Mouse (Mus musculus) bone marrow, adult 2 months (tissue): ENCODE results near the gene Ttc37. TPM values are rescaled to one million over a fixed set of nuclear protein-coding genes. Genes with fewer than 3 reads are reported as not detected.

Experiments
- H3K27ac ChIP-seq: fragments of 200-500 bp; 2 replicates; pipeline ENCODE4 v1.5.1; 2012; ENCODE audit warnings: low read depth, mild to moderate bottlenecking, control low read depth, inconsistent platforms, low read length; ENCODE audit not compliant: control insufficient read depth, poor library complexity, insufficient read depth
- H3K4me1 ChIP-seq: fragments of 200-500 bp; 2 replicates; pipeline ENCODE4 v1.6.1; 2011; ENCODE audit warnings: low read length; ENCODE audit not compliant: control insufficient read depth, insufficient read depth
- H3K4me3 ChIP-seq: fragments of 200-500 bp; replicated peaks from 2 replicates; pipeline ENCODE3; 2011; ENCODE audit warnings: mild to moderate bottlenecking, low read depth, low read length, control low read depth; ENCODE audit not compliant: control insufficient read depth
- CTCF ChIP-seq: fragments of 200-500 bp; IDR thresholded peaks from 2 replicates; pipeline ENCODE4 v1.5.1; 2011; ENCODE audit warnings: low read length, control low read depth; ENCODE audit not compliant: control insufficient read depth, insufficient read depth
- POLR2A ChIP-seq: fragments of 200-500 bp; IDR thresholded peaks from 2 replicates; pipeline ENCODE4 v1.6.1; 2011; ENCODE audit warnings: low read depth, mild to moderate bottlenecking, control low read depth, low read length, borderline replicate concordance; ENCODE audit not compliant: control insufficient read depth
- WGBS: fragments of 180-500 bp; shearing (Covaris S2); methylation state at CpG from one replicate; pipeline ENCODE4 v1.1.7; 2018; 5-methylcytosine and 5-hydroxymethylcytosine counted together
- polyA plus RNA-seq: library from polyadenylated mRNA; stranded (reverse); fragments of >200 nt; gene quantifications from 2 replicates; pipeline ENCODE4 v1.2.4, GENCODE M21; 2011; ENCODE audit warnings: low replicate concordance; ENCODE audit not compliant: missing spikeins, insufficient read depth, insufficient read length

Gene Ttc37
- polyA plus RNA-seq, 1 experiment = 10.3 TPM

DNA sequence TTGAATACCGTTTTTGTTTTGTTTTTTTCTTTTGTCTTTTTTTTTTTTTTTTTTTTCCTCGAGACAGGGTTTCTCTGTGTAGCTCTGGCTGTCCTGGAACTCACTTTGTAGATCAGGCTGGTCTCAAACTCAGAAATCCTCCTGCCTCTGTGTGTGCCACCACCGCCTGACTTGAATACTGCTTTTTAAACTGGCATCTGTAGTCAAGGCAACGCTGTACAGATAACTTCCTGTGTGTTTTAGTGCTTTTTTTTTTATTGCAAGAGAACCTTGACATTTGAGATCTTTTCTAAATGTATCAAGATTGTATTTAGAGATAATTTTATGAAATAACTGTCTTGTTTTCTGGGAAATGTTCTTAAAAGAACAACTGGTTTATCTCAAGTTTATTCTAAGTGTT is 33.9 kb downstream of the Ttc37 start:
- Histone ChIP-seq H3K27ac (no peak overlapping the region), H3K4me3 (no peak overlapping the region), H3K4me1 (no peaks in the 10 kb centered on the region)
- WGBS = 73% methylated on average over 4 of the region's 4 CpGs
- no peak for TF ChIP-seq CTCF

DNA sequence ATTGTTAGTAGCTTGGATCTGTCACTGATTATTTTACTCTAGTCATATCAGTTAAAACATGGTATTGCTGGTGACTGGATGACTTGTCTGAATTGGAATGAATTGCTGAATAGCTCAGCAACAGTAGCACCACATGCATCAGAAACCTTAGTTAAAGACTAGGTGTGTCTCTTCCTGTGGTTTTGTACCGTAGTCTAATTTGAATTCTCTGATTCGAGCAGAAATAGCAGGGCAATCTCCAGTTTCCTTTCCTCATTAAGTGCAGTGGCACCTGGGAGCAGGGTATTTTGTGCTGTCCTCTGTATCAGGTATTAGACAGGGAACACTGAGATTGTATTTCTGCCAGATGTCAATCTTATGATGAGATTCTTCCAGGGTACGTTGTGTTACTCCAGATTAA is 40.3 kb downstream of the Ttc37 start:
- TF ChIP-seq CTCF (no peak), POLR2A (no peak)
- 49% methylated on average over 3 of the region's 3 CpGs for WGBS

DNA sequence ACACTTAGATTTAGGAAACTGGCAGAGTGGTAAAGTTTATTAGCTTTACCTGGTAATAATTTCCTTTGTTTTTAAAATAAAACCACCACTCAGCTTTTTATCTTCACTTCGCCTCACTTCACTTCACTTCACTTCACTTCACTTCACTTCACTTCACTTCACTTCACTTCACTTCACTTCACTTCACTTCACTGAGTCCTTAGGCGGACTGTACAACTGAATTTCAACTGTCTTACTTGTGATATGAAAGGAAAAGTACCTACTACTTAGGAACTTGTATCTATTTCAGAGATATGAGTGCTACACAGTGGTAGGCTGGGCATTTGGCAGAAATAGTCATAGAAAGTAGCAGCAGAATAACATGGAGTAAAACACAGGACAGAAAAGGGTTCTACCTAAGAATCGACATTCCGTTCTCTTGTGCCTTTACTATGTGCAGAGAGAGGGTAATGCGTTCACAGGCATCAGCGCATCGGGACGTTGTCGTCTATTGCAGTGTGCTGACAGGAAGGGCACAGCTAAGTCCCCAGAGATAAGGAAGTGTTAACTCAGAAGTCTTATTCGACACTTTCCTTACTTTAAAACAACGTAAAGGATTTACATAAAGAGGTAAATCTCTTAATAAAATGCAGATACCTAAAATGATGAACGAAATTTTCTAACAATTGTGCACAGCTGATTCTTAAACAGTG is 42.7 kb downstream of the Ttc37 start:
- no peak for TF ChIP-seq POLR2A
- no peak for TF ChIP-seq CTCF
- H3K27ac ChIP-seq = no peak overlapping the region
- no peak overlapping the region for H3K4me3 ChIP-seq
- 79% methylated on average over 12 of the region's 12 CpGs for WGBS
- no peaks in the 10 kb centered on the region; the same call in 1 of the 2 replicates for H3K4me1 ChIP-seq

More for the DNA sequence above, 40.3 kb downstream of the Ttc37 start:
- H3K4me1 ChIP-seq = no peaks in the 10 kb centered on the region; the same call in 1 of the 2 replicates
- no peak overlapping the region for H3K27ac ChIP-seq
- no peak overlapping the region for H3K4me3 ChIP-seq

DNA sequence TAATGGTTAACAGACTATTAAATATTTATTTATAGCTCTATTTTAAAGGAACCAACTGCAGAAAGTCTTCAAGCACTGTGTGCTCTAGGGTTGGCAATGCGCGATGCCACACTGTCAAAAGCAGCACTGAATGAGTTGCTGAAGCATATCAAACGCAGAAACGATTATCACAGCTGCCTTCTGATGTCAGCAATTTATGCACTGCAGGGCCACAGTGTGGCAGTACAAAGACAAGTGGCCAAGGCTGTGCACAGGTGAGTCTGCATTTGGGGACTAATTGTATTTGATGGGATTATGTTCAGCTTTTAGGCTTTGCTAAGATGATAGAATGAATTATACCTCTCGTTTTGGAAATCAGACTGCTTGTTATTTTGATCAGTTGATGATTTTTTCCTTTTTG is 51.9 kb downstream of the Ttc37 start:
- no peak overlapping the region for H3K4me3 ChIP-seq
- H3K4me1 ChIP-seq = no peaks in the 10 kb centered on the region; the same call in 1 of the 2 replicates
- 74% methylated on average over 5 of the region's 5 CpGs for WGBS
- TF ChIP-seq POLR2A = no peak
- no peak for TF ChIP-seq CTCF
- H3K27ac ChIP-seq = no peak overlapping the region

DNA sequence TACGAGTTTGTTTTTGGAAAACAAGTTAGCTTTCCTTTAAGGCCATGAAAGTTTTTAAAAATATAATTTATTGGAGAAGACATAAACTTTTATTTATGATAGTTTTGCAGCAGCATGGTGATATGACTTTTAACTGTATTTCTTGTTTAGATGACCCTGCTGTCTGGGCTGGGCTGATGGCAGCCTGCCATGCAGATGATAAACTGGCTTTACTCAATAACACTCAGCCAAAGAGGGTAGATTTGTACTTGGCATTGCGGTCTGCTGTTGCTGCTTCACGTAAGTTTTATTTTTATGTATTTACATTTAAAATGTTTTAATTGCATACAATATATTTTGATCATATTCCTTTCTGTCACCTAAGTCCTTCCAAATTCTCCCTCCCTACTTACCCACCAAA is 58.6 kb downstream of the Ttc37 start:
- WGBS = 70% methylated on average over 3 of the region's 3 CpGs
- TF ChIP-seq POLR2A (no peak), CTCF (no peak)

DNA sequence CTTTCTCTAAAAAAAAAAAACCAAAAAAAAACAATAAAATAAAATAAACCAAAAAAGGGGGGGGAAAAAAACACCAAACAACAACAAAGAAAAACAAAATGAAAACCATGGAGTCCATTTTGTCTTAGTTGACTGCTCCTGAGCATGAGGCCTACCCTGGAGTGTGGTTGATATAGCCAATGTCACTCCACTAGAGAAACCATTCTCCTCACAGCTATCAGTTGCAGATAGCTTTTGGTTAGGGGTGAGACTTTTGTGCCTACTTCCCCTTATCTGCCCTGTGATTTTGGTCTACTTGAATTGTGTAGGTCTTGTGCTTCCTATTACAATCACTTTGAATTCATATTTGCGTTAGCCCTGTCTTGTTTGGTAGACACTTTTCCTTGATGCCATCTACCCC is 59.0 kb downstream of the Ttc37 start:
- Histone ChIP-seq H3K27ac (no peak overlapping the region), H3K4me1 (no peaks in the 10 kb centered on the region; the same call in 1 of the 2 replicates), H3K4me3 (no peak overlapping the region)
- 92% methylated on average over 1 of the region's 1 CpGs for WGBS
- TF ChIP-seq CTCF = no peak
- no peak for TF ChIP-seq POLR2A

More for the DNA sequence above, 58.6 kb downstream of the Ttc37 start:
- Histone ChIP-seq H3K4me3 (no peak overlapping the region), H3K27ac (no peak overlapping the region), H3K4me1 (no peaks in the 10 kb centered on the region; the same call in 1 of the 2 replicates)

DNA sequence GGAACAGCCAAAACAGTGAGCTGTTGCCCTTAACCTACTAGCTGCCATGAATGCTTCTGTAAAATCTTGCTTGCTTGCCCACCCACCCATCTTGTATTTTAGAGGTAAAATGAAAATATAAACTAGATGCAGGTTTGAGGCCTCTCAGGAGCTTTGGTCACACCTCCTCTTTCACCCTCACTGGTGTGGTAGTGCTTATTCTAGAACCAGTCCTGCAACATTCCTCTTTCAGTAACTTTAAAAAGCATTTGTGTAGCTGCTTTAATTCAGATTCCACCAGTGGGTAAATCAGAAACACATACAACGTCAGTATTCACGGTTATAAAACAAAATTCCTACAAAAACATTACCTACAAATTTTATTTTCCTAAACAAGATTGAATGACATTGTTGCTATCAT is 62.1 kb downstream of the Ttc37 start:
- Histone ChIP-seq H3K27ac (no peak overlapping the region), H3K4me1 (no peaks in the 10 kb centered on the region), H3K4me3 (no peak overlapping the region)
- WGBS = 88% methylated on average over 2 of the region's 2 CpGs
- TF ChIP-seq CTCF = no peak
- no peak for TF ChIP-seq POLR2A

DNA sequence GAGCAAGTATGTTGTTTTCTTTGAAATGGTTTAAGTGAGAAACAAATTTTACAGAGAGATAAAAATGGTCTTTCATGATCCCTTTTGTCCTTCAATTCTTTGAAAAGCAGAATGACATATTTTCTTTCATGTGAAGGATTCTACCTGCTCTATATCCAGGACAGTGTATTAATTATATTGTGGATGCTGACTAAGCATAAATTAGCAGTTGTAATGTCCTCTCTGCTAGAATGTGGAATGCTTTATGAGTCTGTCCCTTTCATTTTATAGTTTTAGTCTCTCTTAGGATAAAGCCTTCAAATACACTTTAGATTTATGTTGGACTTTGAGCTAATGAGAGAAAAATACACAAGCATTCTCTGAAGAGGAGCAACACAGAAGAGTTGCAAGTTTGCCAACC is 75.8 kb downstream of the Ttc37 start:
- Histone ChIP-seq H3K4me3 (no peak overlapping the region), H3K27ac (no peak overlapping the region), H3K4me1 (no peaks in the 10 kb centered on the region; the same call in 1 of the 2 replicates)
- TF ChIP-seq CTCF (no peak), POLR2A (no peak)

DNA sequence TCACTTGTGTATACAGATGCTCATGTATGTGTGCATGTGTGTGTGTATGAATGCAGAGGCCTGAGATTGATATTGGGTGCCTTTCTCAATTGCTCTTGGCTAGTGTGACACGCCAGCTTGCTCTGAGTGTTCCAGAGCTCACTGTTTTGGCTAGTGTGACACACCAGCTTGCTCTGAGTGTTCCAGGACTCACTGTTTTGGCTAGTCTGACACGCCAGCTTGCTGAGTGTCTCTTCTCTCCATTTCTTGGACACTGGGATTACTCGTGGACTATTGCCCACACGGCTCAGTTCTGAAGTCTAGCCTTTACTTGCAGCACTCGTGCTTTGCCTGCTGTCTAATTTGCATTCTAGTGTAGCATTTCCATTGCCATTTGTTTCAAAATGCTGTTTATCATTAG is 80.2 kb downstream of the Ttc37 start:
- WGBS = 86% methylated on average over 5 of the region's 5 CpGs
- no peaks in the 10 kb centered on the region; the same call in 1 of the 2 replicates for H3K4me1 ChIP-seq
- no peak overlapping the region for H3K4me3 ChIP-seq
- no peak overlapping the region for H3K27ac ChIP-seq
- no peak for TF ChIP-seq CTCF
- TF ChIP-seq POLR2A = no peak
